Mouse (Mus musculus) hindbrain, embryonic 14.5 days (tissue): ENCODE measurements around the gene Phlda3. TPM values are rescaled to one million over a fixed set of nuclear protein-coding genes. Genes with fewer than 3 reads are reported as not detected.
A peak's percentile ranks its signal among the peaks of the same experiment; 100 is the strongest.

Source experiments
- ATAC-seq: fragments of 200-750 bp; cut with Nextera tagmentation; 2 replicates; pipeline ENCODE4 v1.8.0; 2017; ENCODE audit warnings: moderate number of reproducible peaks, mild to moderate bottlenecking, moderate TSS enrichment, moderate library complexity; ENCODE audit not compliant: low FRiP score
- DNase-seq: peaks from one replicate; pipeline ENCODE4 v3.0.0-alpha.2; 2015; ENCODE audit warnings: low spot score
- H3K27ac ChIP-seq: fragments of 300-500 bp; sonication (generic); 2 replicates; pipeline ENCODE4 v1.5.1; 2014; ENCODE audit warnings: mild to moderate bottlenecking, moderate library complexity
- H3K27me3 ChIP-seq: fragments of 300-500 bp; sonication (generic); 2 replicates; pipeline ENCODE4 v1.6.1; 2014; ENCODE audit warnings: mild to moderate bottlenecking, low read length, mixed read lengths; ENCODE audit not compliant: control insufficient read depth, insufficient read depth
- H3K36me3 ChIP-seq: fragments of 300-500 bp; sonication (generic); replicated peaks from 2 replicates; pipeline ENCODE4 v1.6.1; 2014; ENCODE audit not compliant: control insufficient read depth, insufficient read depth
- H3K4me1 ChIP-seq: fragments of 300-500 bp; sonication (generic); replicated peaks from 2 replicates; pipeline ENCODE4 v1.6.1; 2014; ENCODE audit warnings: antibody characterized with exemption, low read length, mixed read lengths; ENCODE audit not compliant: control insufficient read depth, insufficient read depth
- H3K4me2 ChIP-seq: fragments of 300-500 bp; sonication (generic); replicated peaks from 2 replicates; pipeline ENCODE4 v1.6.1; 2014; ENCODE audit warnings: mild to moderate bottlenecking, moderate library complexity
- H3K4me3 ChIP-seq: fragments of 300-500 bp; sonication (generic); replicated peaks from 2 replicates; pipeline ENCODE4 v1.5.1; 2014; ENCODE audit warnings: mild to moderate bottlenecking, low read length
- H3K9ac ChIP-seq: fragments of 300-500 bp; sonication (generic); 2 replicates; pipeline ENCODE4 v1.6.1; 2014
- H3K9me3 ChIP-seq: fragments of 300-500 bp; sonication (generic); 2 replicates; pipeline ENCODE4 v1.6.1; 2016; ENCODE audit warnings: low read length; ENCODE audit not compliant: control insufficient read depth
- whole genome bisulfite sequencing: fragments of 180-500 bp; shearing (Covaris S2); extraction: QIAGEN DNeasy Blood & Tissue Kit; methylation state at CpG from one replicate; pipeline ENCODE4 v1.1.7; 2014; 5-methylcytosine and 5-hydroxymethylcytosine counted together
- polyA plus RNA-seq: library from polyadenylated mRNA; unstranded; fragments of >200 nt; fragmentation: Nextera tagmentation; extraction: Ambion mirVana; gene quantifications from 2 replicates; pipeline ENCODE4 v1.2.1, GENCODE M21; 2014

The Phlda3 gene
- polyA plus RNA-seq, 1 experiment from 2014 or later: 38.5 TPM

DNA sequence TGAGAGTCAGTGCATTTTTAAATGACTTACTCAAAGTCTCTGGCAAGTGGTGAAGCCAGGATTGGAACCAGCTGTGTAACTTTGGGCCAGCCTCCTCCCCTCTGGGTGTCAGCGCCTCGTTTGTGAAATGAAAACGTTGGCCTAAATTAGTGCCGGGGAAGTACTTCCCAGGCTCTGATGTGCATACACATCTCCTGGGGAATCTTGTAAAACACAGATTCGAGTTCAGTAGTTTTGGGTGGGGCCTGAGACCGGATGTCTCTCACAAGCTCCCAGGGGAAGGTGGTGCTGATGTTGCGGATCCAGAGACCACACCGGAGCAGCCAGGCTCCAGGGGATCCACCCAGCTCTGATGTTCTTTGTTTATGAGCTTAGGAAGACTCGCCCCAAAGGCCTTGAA is 10.6 kb upstream of the Phlda3 start:
- Histone ChIP-seq H3K9ac (no peak overlapping the region), H3K9me3 (no peaks in the 10 kb centered on the region), H3K27ac (no peak overlapping the region), H3K4me2 (no peak overlapping the region), H3K4me1 (no peaks in the 10 kb centered on the region), H3K27me3 (no peaks in the 10 kb centered on the region), H3K4me3 (no peak overlapping the region), H3K36me3 (no peaks in the 10 kb centered on the region)
- no peak for DNase-seq
- no peak for ATAC-seq
- WGBS: 66% methylated on average over 9 of the region's 9 CpGs

DNA sequence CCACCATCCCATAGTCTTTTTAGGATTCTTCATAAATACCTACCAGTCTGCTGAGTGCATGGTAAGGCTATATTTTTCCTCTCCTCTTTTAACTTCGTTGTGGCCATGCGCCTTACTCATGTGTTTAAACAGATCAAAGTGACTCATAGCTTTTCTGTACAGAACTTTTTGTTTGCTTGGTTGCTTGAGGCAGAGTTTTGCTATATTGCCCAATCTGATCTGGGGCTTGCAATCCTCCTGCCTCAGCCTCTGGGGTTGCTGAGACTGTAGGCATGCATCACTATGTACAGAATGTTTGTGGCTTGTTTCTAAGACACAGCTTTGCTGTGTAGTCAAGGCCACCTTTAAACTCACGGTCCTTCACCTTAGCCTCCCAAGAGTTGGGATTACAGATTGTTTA is 10.0 kb upstream of the Phlda3 start:
- H3K27me3 ChIP-seq: no peaks in the 10 kb centered on the region
- H3K27ac ChIP-seq: no peak overlapping the region
- H3K9me3 ChIP-seq: no peaks in the 10 kb centered on the region
- H3K4me3 ChIP-seq: no peak overlapping the region
- H3K4me2 ChIP-seq: no peak overlapping the region
- no peak for ATAC-seq
- WGBS: 86% methylated on average over 3 of the region's 3 CpGs
- no peak for DNase-seq
- H3K36me3 ChIP-seq: no peaks in the 10 kb centered on the region
- no peaks in the 10 kb centered on the region for H3K4me1 ChIP-seq
- H3K9ac ChIP-seq: no peak overlapping the region

GRCm38 (mm10) chr1:135757287-135757686 is 8.6 kb upstream of the Phlda3 start:
- H3K36me3 ChIP-seq: no peaks in the 10 kb centered on the region
- ATAC-seq: no peak
- WGBS: 79% methylated on average over 8 of the region's 8 CpGs
- H3K4me1 ChIP-seq: no peaks in the 10 kb centered on the region
- H3K4me2 ChIP-seq: no peak overlapping the region
- no peak for DNase-seq
- no peaks in the 10 kb centered on the region for H3K27me3 ChIP-seq
- H3K27ac ChIP-seq: no peak overlapping the region
- H3K9ac ChIP-seq: no peak overlapping the region
- H3K9me3 ChIP-seq: no peaks in the 10 kb centered on the region
- H3K4me3 ChIP-seq: no peak overlapping the region

- no peak for ATAC-seq
- H3K9ac ChIP-seq: no peak overlapping the region
- no peaks in the 10 kb centered on the region for H3K36me3 ChIP-seq
- WGBS: 59% methylated on average over 4 of the region's 4 CpGs
- no peaks in the 10 kb centered on the region for H3K27me3 ChIP-seq
- H3K9me3 ChIP-seq: no peaks in the 10 kb centered on the region
- DNase-seq: no peak
- no peak overlapping the region for H3K4me3 ChIP-seq
- no peak overlapping the region for H3K4me2 ChIP-seq
- no peaks in the 10 kb centered on the region for H3K4me1 ChIP-seq
- H3K27ac ChIP-seq: no peak overlapping the region
Observed at GRCm38 (mm10) chr1:135759685-135760084, 6.2 kb upstream of the Phlda3 start.

DNA sequence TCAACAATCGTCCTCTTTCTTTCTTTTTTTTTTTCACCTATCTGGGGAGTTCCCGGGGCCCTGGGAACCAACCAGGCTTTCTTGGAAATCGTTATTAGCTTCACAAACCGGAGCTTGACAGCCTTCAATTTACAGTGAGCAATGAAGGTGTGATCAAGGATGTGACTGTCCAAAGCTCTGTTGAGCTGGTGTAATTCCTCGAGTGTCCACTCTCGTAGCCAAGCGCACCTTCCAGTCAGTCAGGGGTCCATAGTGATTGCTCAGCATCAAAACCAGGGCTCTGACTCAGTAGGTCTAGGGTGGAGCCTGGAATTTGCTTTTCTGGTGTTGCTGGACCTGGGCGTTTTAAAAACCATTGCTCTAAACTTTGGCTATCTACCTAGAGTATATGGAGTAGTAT is 5.7 kb upstream of the Phlda3 start:
- Histone ChIP-seq H3K4me1 (no peaks in the 10 kb centered on the region), H3K36me3 (no peaks in the 10 kb centered on the region), H3K4me2 (no peak overlapping the region), H3K9ac (no peak overlapping the region), H3K27me3 (peaks cover 4% of the 10 kb centered on the region; the same call in 1 of the 2 replicates), H3K27ac (no peak overlapping the region), H3K4me3 (no peak overlapping the region), H3K9me3 (no peaks in the 10 kb centered on the region)
- 77% methylated on average over 8 of the region's 8 CpGs for WGBS
- DNase-seq (no peak), ATAC-seq (no peak)

DNA sequence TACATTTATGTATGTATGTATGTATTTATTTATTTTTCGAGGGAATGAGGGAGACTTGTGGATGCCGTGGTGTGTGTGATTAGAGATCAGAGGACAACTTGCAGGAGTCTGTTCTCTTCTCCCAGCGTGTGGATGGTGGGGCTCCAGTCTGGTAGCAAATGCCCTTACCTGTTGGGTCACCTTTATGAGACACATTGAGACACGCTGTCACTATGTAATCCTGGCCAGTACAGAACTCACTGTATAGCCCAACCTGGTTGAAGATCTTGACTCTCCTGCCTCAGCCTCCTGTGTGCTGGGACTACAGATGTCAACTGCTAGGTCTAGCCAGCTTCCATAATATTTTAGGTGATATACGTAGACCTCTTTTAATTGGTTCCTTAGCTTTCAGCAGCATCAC is 4.2 kb upstream of the Phlda3 start:
- peaks cover 7% of the 10 kb centered on the region; the same call in 1 of the 2 replicates for H3K27me3 ChIP-seq
- no peak overlapping the region for H3K4me3 ChIP-seq
- no peaks in the 10 kb centered on the region for H3K36me3 ChIP-seq
- no peak overlapping the region for H3K27ac ChIP-seq
- 90% methylated on average over 5 of the region's 5 CpGs for WGBS
- no peak overlapping the region for H3K4me2 ChIP-seq
- H3K9me3 ChIP-seq: no peaks in the 10 kb centered on the region
- DNase-seq (no peak), ATAC-seq (no peak)
- H3K9ac ChIP-seq: no peak overlapping the region
- H3K4me1 ChIP-seq: peaks cover 3% of the 10 kb centered on the region

GRCm38 (mm10) chr1:135763503-135764205 is 2.3 kb upstream of the Phlda3 start:
- no peak overlapping the region for H3K4me3 ChIP-seq
- no peaks in the 10 kb centered on the region for H3K36me3 ChIP-seq
- no peak for ATAC-seq
- no peak overlapping the region for H3K9ac ChIP-seq
- WGBS: 80% methylated on average over 9 of the region's 9 CpGs
- H3K27me3 ChIP-seq: peaks cover 7% of the 10 kb centered on the region; the same call in 1 of the 2 replicates
- peaks cover 7% of the 10 kb centered on the region for H3K4me1 ChIP-seq
- no peak overlapping the region for H3K27ac ChIP-seq
- no peak for DNase-seq
- no peaks in the 10 kb centered on the region for H3K9me3 ChIP-seq
- no peak overlapping the region for H3K4me2 ChIP-seq

DNA sequence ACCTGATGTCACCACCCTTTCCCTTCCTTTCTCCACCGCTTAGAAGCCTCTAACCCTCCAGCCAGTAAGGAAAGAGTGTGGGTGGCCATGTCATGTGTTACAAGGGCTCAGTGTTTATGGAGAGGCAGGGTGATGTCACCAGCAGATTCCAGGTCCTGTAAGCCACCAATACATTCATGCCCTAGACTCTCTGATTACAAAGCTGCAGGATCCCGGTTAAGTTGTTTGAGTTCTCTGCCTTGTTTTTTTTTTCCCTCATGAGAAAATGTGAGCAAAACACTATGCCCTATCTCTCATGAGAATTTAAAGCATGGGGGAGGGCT is 1.8 kb upstream of the Phlda3 start:
- H3K27ac ChIP-seq: no peak overlapping the region
- ATAC-seq: no peak

GRCm38 (mm10) chr1:135766592-135767306 is 830 bp downstream of the Phlda3 start:
- Histone ChIP-seq H3K4me1 (peaks cover 7% of the 10 kb centered on the region), H3K36me3 (no peaks in the 10 kb centered on the region), H3K9ac (peak overlapping the region; percentile 85), H3K4me3 (peak overlapping the region; percentile 68), H3K4me2 (peak overlapping the region; percentile 87), H3K9me3 (no peaks in the 10 kb centered on the region), H3K27me3 (peaks cover 7% of the 10 kb centered on the region; the same call in 1 of the 2 replicates), H3K27ac (peak overlapping the region; percentile 59; the same call in 1 of the 2 replicates)
- ATAC-seq: 0 out of 2 replicates have a peak, but pooled peaks have one; percentile 19
- DNase-seq: no peak
- WGBS: 27% methylated on average over 30 of the region's 30 CpGs

More for the DNA sequence above, 1.8 kb upstream of the Phlda3 start:
- Histone ChIP-seq H3K27me3 (peaks cover 7% of the 10 kb centered on the region; the same call in 1 of the 2 replicates), H3K36me3 (no peaks in the 10 kb centered on the region), H3K9me3 (no peaks in the 10 kb centered on the region), H3K4me3 (no peak overlapping the region), H3K4me2 (no peak overlapping the region), H3K9ac (no peak overlapping the region), H3K4me1 (peaks cover 7% of the 10 kb centered on the region)
- 84% methylated on average over 2 of the region's 2 CpGs for WGBS
- DNase-seq: no peak
